Mouse (Mus musculus): ENCODE results near the gene E130114P18Rik. TPM values are rescaled to one million over a fixed set of nuclear protein-coding genes. Genes with fewer than 3 reads are reported as not detected.

Gene E130114P18Rik
- polyA plus RNA-seq, 1 experiment, result 0.74 TPM

DNA sequence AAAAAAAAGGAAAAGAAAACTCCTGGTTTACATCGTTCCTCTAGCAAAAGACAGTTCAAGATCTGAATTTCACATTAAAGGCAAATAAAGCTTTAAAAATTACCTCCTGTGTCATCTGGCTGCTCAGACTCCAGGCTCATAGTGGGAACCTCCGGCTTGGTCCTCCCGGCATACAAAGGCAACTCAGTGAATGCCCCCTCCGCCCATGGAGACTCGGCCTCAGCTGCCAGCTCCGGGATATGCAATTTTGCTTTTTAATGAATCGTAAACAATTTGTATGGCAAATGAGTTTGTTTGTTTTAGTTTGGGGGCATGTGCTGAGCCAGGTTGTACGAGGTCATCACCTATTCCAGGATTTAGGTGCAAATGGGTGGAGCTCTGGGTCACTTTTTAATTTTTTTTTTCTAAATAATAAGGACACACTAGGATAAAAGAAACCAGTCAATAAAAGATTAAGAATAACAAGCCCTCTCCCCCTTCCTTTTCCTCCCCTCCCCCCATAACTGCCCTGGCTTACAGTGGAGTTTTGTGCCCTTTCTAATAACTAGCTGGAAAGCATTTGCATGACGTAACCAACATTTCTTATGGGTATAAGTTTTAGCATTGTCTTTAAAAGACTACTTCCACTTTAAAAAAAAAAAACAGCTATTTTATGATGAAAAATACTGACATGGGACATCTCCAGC is 193.3 kb downstream of the E130114P18Rik start:
- Histone ChIP-seq H3K4me3 (ENCODE audit: control insufficient read depth, low read depth, low read length) (no peak overlapping the region), H3K27ac (ENCODE audit: control insufficient read depth, insufficient read depth, low read depth, low read length) (no peak overlapping the region), H3K27me3 (ENCODE audit: control insufficient read depth, insufficient read depth, low read length) (no peaks in the 10 kb centered on the region), H3K36me3 (ENCODE audit: control insufficient read depth, insufficient read depth, low read length) (no peaks in the 10 kb centered on the region), H3K4me1 (ENCODE audit: control insufficient read depth, insufficient read depth, low read length) (no peaks in the 10 kb centered on the region)
- TF ChIP-seq CTCF (IDR thresholded peaks at IDR 0.05; ENCODE audit: control insufficient read depth, insufficient read depth, insufficient replicate concordance, low read depth, low read length) (no peak), POLR2A (IDR thresholded peaks at IDR 0.05; ENCODE audit: control insufficient read depth, low read depth, low read length) (no peak)

DNA sequence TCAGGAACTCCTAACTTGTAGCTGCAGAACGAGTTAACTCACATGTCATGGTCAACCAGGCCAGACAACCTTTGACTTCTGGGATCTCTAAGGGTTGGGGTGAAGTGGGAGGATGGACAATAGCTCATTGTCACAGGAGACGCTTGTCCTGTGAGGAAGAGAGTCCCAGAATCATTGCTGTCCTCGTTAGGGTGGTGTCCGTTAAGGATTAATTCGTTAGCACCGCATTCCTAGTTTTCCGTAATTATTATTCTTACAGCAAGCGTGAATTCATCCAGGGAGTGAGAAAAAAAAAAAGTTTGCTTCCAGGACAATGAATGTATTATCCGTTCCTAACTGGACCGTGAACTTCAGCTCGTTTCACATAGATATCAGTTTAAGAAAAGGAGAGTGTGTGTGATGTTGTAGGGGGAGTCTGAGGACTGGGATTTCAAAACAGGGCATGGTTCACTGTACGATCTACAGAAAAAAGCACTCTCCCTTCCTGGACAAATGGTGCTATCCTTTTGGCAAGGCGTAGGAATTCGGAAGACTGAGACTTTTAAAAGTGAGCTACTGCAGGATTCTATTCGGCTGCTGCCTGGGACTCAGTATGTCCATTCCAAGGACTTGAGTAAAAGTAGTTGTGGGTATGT is 195.0 kb downstream of the E130114P18Rik start:
- no peak overlapping the region for H3K4me3 ChIP-seq (ENCODE audit: control insufficient read depth, low read depth, low read length)
- H3K36me3 ChIP-seq (ENCODE audit: control insufficient read depth, insufficient read depth, low read length), result no peaks in the 10 kb centered on the region
- no peaks in the 10 kb centered on the region for H3K4me1 ChIP-seq (ENCODE audit: control insufficient read depth, insufficient read depth, low read length)
- TF ChIP-seq POLR2A (IDR thresholded peaks at IDR 0.05; ENCODE audit: control insufficient read depth, low read depth, low read length) (no peak), CTCF (IDR thresholded peaks at IDR 0.05; ENCODE audit: control insufficient read depth, insufficient read depth, insufficient replicate concordance, low read depth, low read length) (no peak)
- no peak overlapping the region for H3K27ac ChIP-seq (ENCODE audit: control insufficient read depth, insufficient read depth, low read depth, low read length)
- no peaks in the 10 kb centered on the region for H3K27me3 ChIP-seq (ENCODE audit: control insufficient read depth, insufficient read depth, low read length)

DNA sequence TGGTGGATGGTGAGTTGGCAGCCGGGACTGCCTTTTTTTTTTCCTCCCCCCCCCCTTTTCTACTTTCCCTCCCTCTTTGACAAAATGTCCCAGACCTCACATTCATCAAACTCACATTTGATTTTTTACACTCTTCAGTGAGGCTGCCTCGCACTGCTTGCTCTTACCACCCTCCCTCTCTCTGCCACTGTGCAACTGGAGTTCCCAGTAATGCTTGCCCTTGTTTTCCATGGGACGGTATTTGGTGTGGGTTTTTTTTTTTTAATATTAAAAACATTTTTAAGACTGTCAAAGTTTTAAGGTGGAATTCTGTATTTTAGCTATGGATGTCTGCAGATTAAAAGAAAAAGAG is 195.8 kb downstream of the E130114P18Rik start:
- H3K4me1 ChIP-seq (ENCODE audit: control insufficient read depth, insufficient read depth, low read length), result no peaks in the 10 kb centered on the region
- no peak overlapping the region for H3K27ac ChIP-seq (ENCODE audit: control insufficient read depth, insufficient read depth, low read depth, low read length)
- H3K36me3 ChIP-seq (ENCODE audit: control insufficient read depth, insufficient read depth, low read length), result no peaks in the 10 kb centered on the region
- no peak overlapping the region for H3K4me3 ChIP-seq (ENCODE audit: control insufficient read depth, low read depth, low read length)
- TF ChIP-seq POLR2A (IDR thresholded peaks at IDR 0.05; ENCODE audit: control insufficient read depth, low read depth, low read length), result no peak
- TF ChIP-seq CTCF (IDR thresholded peaks at IDR 0.05; ENCODE audit: control insufficient read depth, insufficient read depth, insufficient replicate concordance, low read depth, low read length), result no peak
- no peaks in the 10 kb centered on the region for H3K27me3 ChIP-seq (ENCODE audit: control insufficient read depth, insufficient read depth, low read length)

- H3K36me3 ChIP-seq (ENCODE audit: control insufficient read depth, insufficient read depth, low read length), result no peaks in the 10 kb centered on the region
- no peaks in the 10 kb centered on the region for H3K4me1 ChIP-seq (ENCODE audit: control insufficient read depth, insufficient read depth, low read length)
- no peaks in the 10 kb centered on the region for H3K27me3 ChIP-seq (ENCODE audit: control insufficient read depth, insufficient read depth, low read length)
- no peak overlapping the region for H3K27ac ChIP-seq (ENCODE audit: control insufficient read depth, insufficient read depth, low read depth, low read length)
- no peak overlapping the region for H3K4me3 ChIP-seq (ENCODE audit: control insufficient read depth, low read depth, low read length)
- no peak for TF ChIP-seq CTCF (IDR thresholded peaks at IDR 0.05; ENCODE audit: control insufficient read depth, insufficient read depth, insufficient replicate concordance, low read depth, low read length)
These were observed 196.4 kb downstream of the E130114P18Rik start for GRCm38 (mm10) chr4:97581314-97582063.

DNA sequence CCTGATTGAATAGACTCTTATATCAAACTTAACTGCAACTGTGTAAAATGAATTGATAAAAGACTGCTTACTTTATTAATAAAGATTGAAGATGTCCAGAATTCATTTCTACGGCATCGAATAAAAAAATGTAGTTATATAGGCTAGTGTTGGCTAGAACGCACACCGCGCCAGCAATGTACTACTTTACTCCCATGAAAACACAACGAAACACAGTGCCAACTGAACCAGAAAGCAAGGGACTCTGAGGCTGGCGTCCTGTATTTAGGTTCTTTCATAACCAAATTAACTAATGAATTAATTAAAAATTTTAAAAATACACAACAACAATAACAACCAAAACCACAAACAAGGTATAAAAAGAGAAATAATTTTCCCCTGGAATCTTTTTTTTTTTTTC is 197.0 kb downstream of the E130114P18Rik start:
- Histone ChIP-seq H3K4me3 (ENCODE audit: control insufficient read depth, low read depth, low read length) (no peak overlapping the region), H3K4me1 (ENCODE audit: control insufficient read depth, insufficient read depth, low read length) (no peaks in the 10 kb centered on the region), H3K27me3 (ENCODE audit: control insufficient read depth, insufficient read depth, low read length) (no peaks in the 10 kb centered on the region), H3K36me3 (ENCODE audit: control insufficient read depth, insufficient read depth, low read length) (no peaks in the 10 kb centered on the region), H3K27ac (ENCODE audit: control insufficient read depth, insufficient read depth, low read depth, low read length) (no peak overlapping the region)
- TF ChIP-seq CTCF (IDR thresholded peaks at IDR 0.05; ENCODE audit: control insufficient read depth, insufficient read depth, insufficient replicate concordance, low read depth, low read length), result no peak
- no peak for TF ChIP-seq POLR2A (IDR thresholded peaks at IDR 0.05; ENCODE audit: control insufficient read depth, low read depth, low read length)

DNA sequence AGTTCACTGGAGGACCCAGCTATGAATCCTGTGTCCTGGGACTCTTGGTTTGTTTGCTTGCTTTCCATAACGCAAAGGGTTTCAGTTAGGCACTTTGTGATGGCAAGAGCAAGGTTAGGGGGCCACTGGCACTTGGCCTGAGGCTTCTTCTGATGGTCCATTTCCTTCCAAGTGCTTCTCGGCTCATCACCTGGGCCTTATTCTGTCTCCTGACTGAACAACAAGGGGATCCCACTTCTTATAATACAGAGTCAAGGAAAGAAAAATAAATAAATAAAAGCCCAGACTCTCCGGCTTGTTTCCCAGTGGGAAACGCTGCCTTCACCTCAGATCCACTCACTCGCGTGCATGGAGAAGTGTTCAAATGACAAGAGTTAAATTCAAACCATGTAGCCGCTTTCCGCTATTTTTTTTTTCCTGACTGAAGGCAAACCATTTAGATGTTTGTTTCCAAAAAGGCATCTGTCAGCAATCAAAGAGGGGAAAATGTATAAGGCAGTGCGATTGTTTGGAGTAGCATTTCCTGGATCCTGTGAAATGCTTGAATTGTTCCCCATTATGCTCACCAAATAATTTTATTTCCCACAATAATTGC is 199.2 kb downstream of the E130114P18Rik start:
- Histone ChIP-seq H3K4me1 (ENCODE audit: control insufficient read depth, insufficient read depth, low read length) (no peaks in the 10 kb centered on the region), H3K36me3 (ENCODE audit: control insufficient read depth, insufficient read depth, low read length) (no peaks in the 10 kb centered on the region), H3K27me3 (ENCODE audit: control insufficient read depth, insufficient read depth, low read length) (no peaks in the 10 kb centered on the region), H3K27ac (ENCODE audit: control insufficient read depth, insufficient read depth, low read depth, low read length) (no peak overlapping the region), H3K4me3 (ENCODE audit: control insufficient read depth, low read depth, low read length) (no peak overlapping the region)
- TF ChIP-seq CTCF (IDR thresholded peaks at IDR 0.05; ENCODE audit: control insufficient read depth, insufficient read depth, insufficient replicate concordance, low read depth, low read length), result no peak
- TF ChIP-seq POLR2A (IDR thresholded peaks at IDR 0.05; ENCODE audit: control insufficient read depth, low read depth, low read length), result no peak

DNA sequence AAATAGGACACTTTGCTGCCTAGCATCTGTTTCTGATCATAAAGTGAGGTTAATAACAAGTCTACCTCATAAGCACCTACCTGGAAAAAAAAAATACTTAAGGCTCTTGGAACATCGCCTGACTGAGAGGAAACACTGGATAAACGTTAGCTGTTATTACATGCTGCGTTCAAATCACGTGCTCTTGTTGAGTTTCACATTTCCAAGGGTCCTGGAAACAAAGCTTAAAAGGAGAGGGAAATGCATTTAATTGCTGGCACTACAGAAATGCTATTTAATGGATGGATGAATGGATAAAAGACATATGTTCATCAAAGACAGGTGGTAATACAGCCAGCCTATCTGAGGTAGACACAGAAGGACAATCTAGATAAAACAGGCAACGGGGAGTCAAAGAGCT is 200.4 kb downstream of the E130114P18Rik start:
- no peak overlapping the region for H3K27ac ChIP-seq (ENCODE audit: control insufficient read depth, insufficient read depth, low read depth, low read length)

More for the DNA sequence above, 200.4 kb downstream of the E130114P18Rik start:
- H3K4me1 ChIP-seq (ENCODE audit: control insufficient read depth, insufficient read depth, low read length), result no peaks in the 10 kb centered on the region
- H3K36me3 ChIP-seq (ENCODE audit: control insufficient read depth, insufficient read depth, low read length), result no peaks in the 10 kb centered on the region
- H3K4me3 ChIP-seq (ENCODE audit: control insufficient read depth, low read depth, low read length), result no peak overlapping the region
- H3K27me3 ChIP-seq (ENCODE audit: control insufficient read depth, insufficient read depth, low read length), result no peaks in the 10 kb centered on the region
- TF ChIP-seq POLR2A (IDR thresholded peaks at IDR 0.05; ENCODE audit: control insufficient read depth, low read depth, low read length) (no peak), CTCF (IDR thresholded peaks at IDR 0.05; ENCODE audit: control insufficient read depth, insufficient read depth, insufficient replicate concordance, low read depth, low read length) (no peak)
